Mouse (Mus musculus): ENCODE results near the gene Fbxl21.

Fbxl21 gene

GRCm38 (mm10) chr13:56581512-56581911 is 59.2 kb downstream of the Fbxl21 start:
- no peak for DNase-seq (ENCODE audit: low spot score in 2 of 2)

- DNase-seq (ENCODE audit: low spot score in 2 of 2) = peak; percentile 61 to 63
Observed at GRCm38 (mm10) chr13:56581961-56582434, 59.7 kb downstream of the Fbxl21 start.

- no peak for DNase-seq (ENCODE audit: low spot score in 2 of 2)
Observed at GRCm38 (mm10) chr13:56582720-56583119, 60.4 kb downstream of the Fbxl21 start.

- no peak for DNase-seq (ENCODE audit: low spot score in 2 of 2)
Observed at GRCm38 (mm10) chr13:56586046-56586445, 63.8 kb downstream of the Fbxl21 start.
